Mouse (Mus musculus): Measurements from ENCODE around the gene Dab1.

The Dab1 gene

DNA sequence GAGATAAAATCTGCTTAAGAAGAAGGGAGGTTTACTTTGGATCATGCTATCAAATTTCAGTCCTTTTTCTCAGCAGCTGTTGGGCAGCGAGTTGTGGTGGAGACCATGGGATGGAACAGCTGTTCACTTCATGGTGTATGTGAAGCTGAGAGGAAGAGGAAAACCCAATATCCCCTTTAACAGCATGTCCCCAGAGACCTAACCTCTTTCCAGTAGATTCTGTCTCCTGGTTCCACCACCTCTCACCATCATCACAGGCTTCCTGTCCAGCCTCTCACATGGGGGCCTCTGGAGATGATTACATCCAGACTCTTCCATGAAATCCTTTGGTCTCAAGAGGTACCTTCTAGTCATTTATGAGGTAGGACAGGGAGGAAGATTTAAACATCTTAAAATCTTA is 755.0 kb downstream of the Dab1 start:
- DNase-seq (ENCODE audit: low spot score): no peak

DNA sequence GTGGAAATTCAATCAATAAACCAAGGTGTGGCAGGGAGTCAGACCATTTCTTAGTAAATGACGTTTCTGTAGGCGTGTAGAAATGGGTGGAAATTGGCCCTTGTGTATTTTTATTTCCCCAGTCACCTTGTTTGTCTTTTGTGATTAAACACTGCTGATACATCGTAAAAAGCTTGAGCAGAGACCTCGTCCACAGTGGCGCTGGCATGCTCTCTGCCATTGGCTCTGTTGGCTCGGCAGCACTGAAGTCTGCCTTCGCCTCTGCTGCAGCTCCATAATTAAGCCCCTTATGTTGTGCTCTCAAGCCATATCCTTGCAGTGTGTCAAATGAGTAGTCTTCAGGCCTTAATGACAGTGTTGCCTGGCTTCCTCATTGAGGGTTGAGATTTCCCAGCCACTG is 765.5 kb downstream of the Dab1 start:
- no peak for DNase-seq (ENCODE audit: low spot score)

DNA sequence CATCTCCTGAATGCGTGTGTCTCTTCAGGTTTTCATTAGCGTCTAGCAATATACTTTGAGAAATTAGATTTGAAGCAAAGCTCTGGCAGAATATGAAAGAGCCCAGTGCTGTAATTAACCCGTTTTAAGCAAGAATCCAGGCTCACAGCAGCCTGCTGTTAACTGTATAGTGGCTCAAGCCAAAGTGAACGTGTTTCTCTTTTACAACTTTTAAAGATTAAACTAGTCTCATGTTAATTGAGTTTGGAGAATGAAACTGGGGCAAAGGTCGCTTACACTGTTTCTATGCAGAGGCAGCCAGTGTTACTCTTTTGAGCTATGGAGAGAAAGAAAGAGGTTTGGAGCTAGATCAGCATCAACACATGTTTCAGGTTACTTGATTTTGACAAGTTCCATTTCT is 766.1 kb downstream of the Dab1 start:
- DNase-seq (ENCODE audit: low spot score): no peak

DNA sequence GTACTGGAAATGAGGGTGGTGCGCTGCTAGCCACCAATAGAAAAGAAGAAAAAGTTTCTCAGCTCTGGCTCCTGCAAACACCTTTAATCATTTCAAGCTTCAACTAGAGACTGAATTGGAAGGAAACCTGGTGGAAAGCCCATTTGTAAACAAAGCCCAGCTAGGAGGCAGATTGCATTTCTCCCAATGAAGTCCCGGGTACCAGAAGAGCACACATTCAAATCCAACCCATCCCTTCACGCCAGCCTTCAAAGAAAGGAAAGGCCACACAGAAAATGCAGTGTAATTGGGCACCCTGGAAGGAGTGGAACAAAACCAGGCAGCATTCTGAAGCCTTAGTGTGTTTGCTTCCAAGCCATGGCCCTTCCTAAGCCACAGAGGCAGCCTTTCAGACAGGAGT is 776.4 kb downstream of the Dab1 start:
- no peak for DNase-seq (ENCODE audit: low spot score)

DNA sequence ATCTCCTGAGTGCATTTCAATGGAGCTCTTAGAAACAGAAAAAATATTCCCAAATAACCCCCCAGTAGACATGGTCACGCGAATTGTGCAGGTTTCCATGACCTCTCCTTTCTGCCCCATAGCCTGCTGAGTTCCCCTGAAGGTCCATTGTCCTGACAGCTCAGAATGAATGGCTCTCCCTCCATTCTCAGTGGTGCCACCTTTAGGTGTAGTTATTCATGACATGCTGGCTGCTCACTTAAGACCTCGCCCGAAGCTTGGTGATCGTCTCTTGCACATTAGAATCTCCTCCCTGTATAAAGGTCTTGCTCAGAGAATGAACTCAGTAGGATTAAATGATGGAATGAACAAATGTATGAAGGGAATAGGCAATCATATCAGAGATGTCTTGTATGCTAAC is 776.9 kb downstream of the Dab1 start:
- DNase-seq (ENCODE audit: low spot score): no peak

DNA sequence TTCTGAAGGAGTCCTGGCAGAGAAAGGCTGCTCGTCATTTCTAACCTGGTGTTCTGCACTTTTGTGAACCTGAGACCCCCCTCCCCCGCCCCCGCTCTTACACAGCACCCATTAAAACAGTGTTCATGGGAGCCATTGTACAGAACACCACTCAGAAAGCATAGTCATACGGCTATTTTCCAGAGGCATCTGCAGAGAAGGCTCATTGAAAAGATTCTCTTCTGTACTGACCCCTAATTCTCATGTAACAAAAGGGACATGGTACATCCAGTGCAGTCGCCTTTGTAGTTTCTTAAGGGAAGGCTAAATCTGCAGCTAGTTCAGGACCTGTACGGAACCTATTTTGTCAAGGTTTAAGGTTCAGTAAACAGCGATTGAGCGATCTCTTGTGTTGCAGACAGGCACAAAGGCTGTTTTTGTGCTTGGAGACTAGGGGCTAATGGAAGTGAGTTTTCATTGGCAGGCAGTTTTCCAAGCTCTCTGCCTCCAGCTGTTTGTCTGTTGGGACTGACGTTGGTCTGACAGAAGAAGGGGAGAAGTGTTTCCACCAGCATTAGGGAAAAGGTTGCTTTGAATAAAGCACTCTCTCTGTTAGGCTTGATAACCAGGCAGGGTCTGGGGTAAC is 780.1 kb downstream of the Dab1 start:
- no peak for DNase-seq (ENCODE audit: low spot score)

DNA sequence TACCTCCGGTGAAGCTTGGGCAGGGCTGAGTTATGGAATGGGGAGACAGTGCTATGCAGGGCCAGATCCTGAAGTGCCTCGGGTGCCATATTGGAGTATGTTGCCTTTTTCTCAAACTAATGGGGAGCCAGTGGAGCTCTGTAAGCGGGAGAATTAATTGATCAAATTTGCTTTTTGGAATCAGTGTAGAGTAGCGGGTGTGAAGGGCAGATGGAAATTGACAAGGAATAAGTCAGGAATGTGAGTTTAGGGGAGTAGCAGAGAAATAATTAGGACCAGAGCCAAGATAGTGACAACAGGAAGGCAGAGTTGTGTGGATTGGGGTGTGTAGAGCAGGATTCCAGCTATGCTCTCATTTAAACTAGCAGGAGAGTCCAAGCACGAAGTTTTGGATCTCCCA is 784.9 kb downstream of the Dab1 start:
- no peak for DNase-seq (ENCODE audit: low spot score)

DNA sequence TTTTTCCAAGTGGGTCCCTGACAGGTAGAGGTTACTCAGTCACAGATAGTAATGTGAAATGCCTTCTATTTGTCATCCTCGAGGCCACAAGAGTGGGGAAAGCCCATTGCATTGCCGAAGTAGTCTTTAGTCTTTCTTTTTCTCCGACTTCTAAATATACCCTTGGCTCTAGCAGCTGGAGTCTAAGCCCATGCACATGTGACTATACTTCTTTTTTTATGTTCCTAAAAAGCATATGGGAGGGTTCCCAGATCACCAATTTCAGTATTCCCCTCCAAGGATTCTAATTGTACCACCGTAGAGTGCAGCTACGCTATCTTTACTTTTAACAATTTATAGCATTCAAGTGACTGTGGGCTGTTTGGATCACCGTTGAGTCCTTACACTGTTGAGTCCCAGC is 791.8 kb downstream of the Dab1 start:
- DNase-seq (ENCODE audit: low spot score): no peak

DNA sequence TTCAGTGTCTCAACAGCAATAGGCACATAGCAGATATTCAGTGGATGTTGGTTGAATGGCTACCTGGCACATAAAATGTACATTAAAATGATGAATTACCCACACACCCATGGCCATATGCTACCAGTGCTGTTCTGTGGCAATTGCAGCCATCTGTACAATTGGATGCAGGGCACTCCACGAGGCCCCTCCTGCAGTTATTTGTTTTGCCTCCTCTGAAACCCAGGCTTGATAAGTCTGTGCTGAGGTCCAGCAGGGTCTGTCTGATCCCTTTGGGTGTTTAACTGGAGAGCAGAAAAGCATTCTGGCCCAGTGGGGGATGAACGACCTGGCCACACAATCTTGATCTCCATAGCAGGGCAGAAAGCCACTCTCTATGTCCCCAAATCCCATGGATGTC is 796.3 kb downstream of the Dab1 start:
- DNase-seq (ENCODE audit: low spot score): no peak

DNA sequence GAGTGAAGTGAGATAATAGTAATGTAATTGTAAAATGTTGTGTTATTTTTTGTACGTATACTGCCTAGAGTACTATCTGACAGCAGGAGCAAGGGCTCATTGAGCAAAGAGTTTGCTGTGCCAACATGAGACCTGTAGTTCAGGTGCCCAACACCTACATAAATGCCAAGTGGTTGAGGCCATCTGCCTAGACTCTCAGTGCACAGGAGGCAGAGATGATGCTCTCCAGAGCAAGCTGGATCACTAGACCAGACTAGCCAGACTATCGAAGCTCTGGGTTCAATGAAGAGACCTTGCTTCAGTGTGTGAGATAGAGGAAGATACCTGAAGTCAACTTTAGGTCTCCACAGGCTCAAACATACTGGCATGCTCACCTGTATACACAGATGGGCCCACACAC is 799.2 kb downstream of the Dab1 start:
- DNase-seq (ENCODE audit: low spot score): no peak

DNA sequence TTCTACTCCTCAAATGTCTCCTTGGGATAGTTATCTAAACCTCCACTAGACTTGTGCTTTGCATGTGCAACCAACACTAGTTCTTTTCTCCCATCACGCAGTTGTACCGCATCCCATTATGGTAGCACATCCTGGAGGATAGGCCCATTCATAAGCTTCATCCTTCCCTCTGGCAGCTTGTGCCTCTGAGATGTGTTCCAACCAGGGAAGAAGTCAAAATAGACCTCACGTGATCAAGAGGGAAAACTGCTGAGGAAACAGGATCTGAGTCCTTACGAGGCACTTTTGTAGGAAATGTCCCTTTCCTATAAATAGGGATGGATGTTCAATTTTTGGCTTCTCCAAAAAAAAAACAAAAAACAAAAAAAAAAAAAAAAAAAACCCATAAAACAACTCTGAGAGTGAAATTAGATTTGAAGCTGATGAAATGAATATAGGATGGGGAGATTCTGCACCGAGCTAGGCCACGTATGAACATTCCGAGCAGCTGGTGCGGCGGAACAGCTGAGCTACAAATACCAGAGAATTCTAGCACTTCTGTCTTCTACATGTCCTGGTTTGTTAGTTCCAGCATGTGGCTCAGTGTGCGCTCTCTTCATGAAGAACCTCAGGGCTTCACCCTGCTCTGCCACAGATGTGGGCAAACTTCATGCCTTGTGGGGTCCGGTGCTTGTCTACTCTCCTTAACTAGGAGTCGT is 802.0 kb downstream of the Dab1 start:
- no peak for DNase-seq (ENCODE audit: low spot score)

DNA sequence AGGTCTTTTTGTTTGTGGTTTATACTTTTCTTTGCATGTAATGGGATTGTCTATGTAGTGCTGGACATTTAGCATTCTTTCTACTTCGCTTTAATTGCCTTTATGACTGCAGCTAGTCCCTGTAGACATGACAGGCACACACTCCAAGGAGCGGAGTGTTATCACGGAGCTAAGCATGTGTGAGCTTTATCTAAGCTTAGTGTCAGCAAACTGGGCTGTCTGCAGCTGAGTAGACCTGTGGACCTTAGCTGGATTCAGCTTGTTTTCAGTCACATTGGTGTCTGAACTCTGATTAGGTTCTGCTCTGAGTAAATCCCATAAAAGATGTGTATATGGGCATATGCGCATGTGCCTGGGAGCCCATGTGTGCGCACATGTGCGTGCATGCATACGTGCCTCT is 810.0 kb downstream of the Dab1 start:
- no peak for DNase-seq (ENCODE audit: low spot score)

DNA sequence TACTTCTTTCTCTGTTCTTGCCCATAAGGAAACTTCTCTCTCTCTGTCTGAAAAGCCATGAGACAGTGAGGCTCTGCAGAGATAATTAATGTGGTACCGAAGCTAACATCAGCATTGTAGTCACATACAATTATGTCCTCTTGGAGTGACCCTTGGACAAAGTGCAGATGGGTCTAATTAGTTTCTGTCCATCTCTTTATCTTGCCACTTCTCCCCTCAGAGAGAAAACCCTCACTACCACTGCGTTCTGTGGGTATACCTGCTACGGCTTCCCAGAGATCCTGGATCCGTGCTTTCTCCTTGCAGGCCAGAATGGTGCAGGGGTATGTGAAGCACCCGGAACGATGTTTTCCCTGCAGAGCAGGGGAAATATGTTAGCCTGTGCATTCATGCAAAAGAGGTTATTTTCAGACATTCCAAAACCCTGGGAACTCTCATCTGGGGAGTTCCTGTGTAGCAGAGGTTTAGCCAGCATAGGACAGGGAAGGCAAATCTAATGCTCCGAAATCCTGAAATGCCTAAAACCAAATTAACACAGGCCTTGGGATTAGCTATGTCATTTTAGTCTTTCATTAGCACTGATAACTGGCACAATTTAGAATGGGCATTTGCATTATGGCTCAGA is 812.2 kb downstream of the Dab1 start:
- DNase-seq (ENCODE audit: low spot score): no peak

DNA sequence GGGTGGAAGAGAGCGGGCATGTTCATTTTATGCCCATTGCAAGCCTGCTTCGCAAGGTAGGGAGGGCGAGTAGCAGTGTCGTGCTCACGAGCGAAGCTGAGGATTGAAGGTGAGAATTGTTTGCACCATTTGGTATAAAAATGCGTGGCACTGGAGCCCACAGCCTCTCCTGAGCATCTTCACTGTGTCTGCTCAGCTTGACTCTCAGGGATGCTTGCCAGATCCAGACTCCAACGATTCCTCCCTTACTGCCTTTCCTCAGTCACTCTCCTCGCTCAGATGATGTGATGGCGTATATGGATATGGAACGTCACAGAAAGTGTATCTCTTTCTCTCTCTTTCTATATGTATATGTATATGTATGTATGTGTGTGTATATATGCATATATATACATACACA is 813.0 kb downstream of the Dab1 start:
- no peak for DNase-seq (ENCODE audit: low spot score)

DNA sequence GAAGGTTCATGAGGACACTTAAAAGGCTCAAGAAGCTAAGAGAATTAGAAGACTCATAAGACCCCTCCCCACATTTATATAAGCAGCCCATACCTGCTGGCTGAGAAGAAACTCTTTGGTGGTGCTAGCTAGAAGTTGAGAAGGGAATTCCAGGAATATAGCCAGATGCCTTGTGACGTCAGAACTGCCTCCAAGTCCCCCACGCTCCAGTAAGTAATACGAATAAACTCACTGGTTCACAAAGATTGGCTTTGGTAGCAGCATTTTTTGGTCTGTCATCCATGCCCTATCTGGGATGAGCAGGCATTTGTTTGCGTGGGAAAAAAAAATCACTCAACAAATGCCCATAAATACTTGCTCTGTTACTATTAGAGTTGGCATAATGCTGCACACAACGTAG is 816.6 kb downstream of the Dab1 start:
- no peak for DNase-seq (ENCODE audit: low spot score)

DNA sequence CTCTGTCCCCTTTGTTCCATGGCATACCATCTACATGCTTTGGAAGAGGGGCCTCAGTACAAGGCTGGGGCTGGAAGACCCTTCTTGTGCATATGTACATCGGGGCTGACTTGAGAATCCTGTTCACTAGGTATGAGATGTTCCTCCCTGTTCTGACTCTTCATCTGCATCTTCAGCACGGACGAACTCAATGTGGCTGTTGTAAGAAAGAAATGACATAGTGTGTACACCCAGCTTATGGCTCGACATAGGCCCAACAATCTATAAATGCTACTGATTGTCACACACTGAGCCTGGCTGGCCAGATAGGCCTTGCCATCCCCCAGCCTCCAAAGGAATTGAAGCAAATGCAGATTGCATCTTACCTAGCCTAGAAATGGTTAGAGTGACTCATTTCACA is 817.3 kb downstream of the Dab1 start:
- DNase-seq (ENCODE audit: low spot score): no peak

DNA sequence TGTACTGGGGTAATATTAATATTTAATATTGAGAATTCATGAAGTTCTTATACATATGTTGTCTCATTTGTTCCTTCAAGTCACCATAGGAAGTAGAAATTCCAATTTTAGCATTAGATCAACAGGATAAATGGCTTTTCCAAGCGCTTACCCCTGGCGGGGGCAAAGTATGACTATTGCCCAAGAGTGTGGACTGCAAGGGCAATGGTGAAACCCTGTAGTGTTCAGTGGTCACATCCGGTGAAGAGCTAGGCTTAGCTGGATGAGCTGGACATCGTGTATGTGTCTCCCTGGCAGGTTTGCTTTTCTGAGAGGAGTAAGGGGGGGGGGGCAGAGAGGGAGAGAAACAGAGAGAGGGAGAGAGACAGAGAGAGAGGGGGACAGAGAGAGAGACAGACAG is 819.6 kb downstream of the Dab1 start:
- no peak for DNase-seq (ENCODE audit: low spot score)

DNA sequence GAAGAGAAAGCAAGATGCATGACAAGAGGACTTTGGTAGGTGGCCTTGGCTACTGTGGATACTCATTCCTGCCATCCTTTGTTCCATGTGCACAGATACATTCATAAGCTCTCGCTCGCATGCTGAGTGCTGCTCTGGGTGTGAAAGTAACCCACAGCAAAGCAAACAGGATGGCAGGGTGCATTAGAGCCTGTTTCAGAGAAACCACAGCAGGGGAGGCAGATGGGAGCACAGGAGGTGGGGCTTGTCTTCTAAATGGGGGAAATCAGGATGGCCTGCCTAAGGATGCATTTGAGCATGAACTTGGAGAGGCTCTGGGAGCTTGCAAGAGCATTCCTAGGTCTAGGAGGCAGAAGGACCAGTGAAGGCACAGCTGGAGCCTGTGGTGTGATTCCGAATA is 820.5 kb downstream of the Dab1 start:
- no peak for DNase-seq (ENCODE audit: low spot score)

DNA sequence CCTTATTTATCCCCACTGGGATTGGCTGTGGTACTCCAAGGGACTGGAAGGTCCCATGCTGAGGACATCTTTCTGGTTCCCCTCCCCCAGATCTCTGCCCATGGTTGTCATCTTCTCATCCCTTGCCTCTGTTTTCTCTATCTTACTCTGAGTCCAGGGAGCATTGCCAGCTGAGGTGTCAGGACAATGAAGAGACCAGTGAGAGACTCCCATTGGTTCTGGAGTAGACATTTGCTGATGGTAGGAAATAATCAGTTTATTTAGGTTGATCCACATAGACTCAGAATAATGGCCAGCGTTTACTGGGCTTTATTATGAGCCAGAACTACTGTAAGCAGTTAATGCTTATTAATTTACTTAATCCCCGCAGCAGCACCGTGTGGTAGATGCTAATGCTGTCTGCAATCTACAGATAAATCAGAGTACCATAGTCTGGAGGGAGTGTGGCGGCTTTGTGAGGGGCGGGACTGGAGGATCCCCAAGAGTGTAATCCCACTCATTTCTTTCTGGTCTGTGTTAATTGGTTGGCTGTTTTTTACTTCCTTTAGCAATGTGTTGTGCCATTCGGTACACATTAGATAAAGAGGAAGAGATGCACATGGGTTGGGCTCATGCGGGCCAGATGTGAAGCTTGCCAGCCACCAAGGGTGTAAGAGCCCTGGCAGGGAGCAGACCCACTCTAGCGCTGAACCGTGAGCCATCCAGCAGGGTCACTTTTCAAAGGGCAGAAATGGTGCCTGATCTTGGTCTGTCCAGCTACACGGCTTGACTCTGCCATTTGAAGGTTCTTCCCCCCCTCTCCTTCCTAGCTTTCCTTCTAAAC is 824.0 kb downstream of the Dab1 start:
- no peak for DNase-seq (ENCODE audit: low spot score)

DNA sequence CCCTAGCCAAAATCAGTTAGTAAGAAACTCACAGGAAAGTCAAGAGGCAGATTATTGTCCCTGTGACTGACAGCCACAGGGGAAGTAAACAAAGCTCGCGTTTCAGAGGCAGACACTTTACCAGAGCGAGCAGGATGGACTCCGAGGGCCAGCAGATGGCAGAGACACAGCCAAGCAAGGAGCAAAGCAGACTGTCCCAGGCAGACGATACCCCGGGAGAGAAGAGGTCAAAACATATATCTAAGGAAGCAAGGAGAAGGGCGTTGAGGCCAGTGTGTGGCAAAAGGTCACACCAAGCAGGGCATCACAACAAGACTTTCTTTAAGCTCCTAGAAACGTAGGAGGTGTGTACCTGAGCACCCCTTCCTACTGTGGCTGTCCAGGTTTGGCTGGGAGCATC is 824.6 kb downstream of the Dab1 start:
- DNase-seq (ENCODE audit: low spot score): no peak

DNA sequence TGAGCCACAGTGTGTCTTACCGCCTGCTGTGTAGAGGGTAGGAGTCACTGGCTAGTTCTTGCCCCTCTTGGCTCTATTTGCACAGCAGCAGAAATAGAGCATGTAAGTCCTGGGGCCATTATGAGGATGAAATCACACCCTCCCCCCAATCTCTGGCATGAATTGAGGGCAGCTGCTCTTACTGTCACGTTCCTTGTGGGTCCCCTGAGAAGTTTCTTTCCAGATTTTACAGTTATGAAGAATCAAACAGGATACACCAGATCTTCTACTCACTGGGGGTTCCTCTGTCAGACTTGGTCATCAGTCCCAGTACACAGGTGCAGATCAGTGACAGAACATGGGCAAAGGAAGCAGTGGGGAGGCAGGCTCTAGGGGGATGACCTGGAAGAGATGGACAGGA is 825.8 kb downstream of the Dab1 start:
- DNase-seq (ENCODE audit: low spot score): no peak

DNA sequence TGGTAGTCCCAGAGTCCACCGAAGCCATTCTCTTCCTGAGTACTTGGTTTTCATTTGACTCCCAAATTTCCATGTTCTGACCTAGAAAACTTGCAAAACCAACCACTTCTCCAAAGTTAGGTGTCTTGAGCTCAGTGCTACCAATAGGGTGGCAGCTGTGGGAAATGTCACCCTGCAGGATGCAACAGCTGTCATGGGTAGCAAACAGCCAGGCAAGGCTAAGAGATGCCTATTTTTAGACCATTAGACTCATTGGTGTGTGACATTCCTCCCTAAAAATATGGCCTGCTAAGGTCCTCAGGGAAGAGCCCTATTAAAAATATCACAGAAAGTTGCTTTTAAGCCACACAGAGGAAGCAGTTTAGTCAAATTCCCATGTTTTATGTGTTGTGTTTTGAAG is 829.0 kb downstream of the Dab1 start:
- no peak for DNase-seq (ENCODE audit: low spot score)

DNA sequence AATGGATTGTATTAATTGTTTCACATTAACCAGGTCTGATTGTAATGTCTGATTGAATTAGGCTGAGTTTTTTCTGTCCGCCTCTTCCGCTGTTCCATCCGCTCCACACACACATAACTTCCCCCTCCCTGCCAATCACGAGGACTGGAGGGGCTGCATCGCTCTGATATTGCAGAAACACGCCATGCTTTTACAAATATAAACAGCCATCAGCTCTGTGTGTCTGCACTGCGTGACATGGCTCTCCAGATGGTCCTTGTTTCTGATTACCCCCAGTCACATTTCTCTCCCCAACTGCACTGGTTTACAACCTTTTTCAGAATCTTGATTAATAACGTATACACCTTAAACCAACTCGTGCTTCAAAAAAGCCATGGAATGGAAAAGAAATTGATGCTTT is 831.5 kb downstream of the Dab1 start:
- DNase-seq (ENCODE audit: low spot score): no peak

Data from yolk sac, embryonic 10.5 days (tissue).